Mouse (Mus musculus) liver, embryonic 14.5 days (tissue): Measurements from ENCODE around the gene Fnbp1.

Source experiments
- CTCF ChIP-seq: IDR thresholded peaks from 2 replicates; pipeline ENCODE4 v1.5.1; 2016; ENCODE audit warnings: antibody characterized with exemption, low read depth, control low read depth
- EP300 ChIP-seq: IDR thresholded peaks from 2 replicates; pipeline ENCODE4 v1.6.1; 2016; ENCODE audit warnings: antibody characterized with exemption, low read depth

- TF ChIP-seq CTCF: no peak
- no peak for TF ChIP-seq EP300
These were observed 52.9 kb downstream of the Fnbp1 start for GRCm38 (mm10) chr2:31088871-31089270.
